In the genomic region with DNA sequence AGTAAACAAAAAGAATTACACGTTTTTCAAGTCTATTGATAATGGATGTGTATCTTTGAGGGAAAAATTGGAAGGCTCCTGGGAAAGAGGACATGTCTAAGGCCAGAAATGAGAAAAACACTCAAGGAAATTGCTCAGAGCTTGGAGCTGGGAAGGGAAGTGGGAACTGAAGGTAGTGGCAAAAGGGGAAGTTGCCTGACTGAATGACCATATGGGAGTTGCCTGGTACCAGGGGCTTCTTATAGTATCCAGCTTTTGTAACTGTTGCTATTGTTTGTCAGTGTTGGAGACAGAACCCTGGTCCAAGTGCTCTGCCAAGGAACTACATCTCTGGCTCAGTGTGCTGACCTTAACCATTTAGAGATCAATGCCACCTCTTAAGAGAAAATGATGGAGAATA, we compare ENCODE assay signal across 24 mouse cellular contexts. TPM values are rescaled to one million over a fixed set of nuclear protein-coding genes. Genes with fewer than 3 reads are reported as not detected.
DNase-seq lines count a peak whose midpoint lies in the region; ATAC-seq and TF ChIP-seq lines count a peak whose summit lies in the region.
"Had no signal": no experiment of that assay in that cellular context is flagged by ENCODE, and none has a peak within 500 bp of the region (broad histone marks: within the 10 kb centered on the region; RNA-seq: fewer than 3 reads in every experiment).

No protein-coding gene starts in this region.

- H3K36me3 ChIP-seq in liver, embryonic 12.5 days, result no peaks in the 10 kb centered on the region
- H3K36me3 ChIP-seq: embryonic facial prominence, embryonic 12.5 days; forebrain, embryonic 12.5 days; heart, embryonic 15.5 days had no signal

- no peak overlapping the region for H3K4me2 ChIP-seq in liver, embryonic 12.5 days
- H3K4me2 ChIP-seq: embryonic facial prominence, embryonic 12.5 days; forebrain, embryonic 12.5 days; heart, embryonic 15.5 days; hindbrain, embryonic 15.5 days had no signal

- WGBS in liver, embryonic 12.5 days (ENCODE audit: insufficient replicate concordance), result 43% methylated on average over 1 of the region's 1 CpGs

- DNase-seq in heart, adult 11 months, result peak; percentile 89
- DNase-seq in heart, postnatal 36 days, result no peak
- peak; percentile 23 for DNase-seq in layer of hippocampus, adult 9-11 months
- DNase-seq in layer of hippocampus, adult 2 months (ENCODE audit: low spot score in 2 of 2), result no peak
- DNase-seq in adrenal gland, postnatal 25 days, result no peak
- DNase-seq: adrenal gland, postnatal 10 days; cerebellum, adult 2 months; cerebellum, postnatal 10 days; embryo, embryonic 11 days; gastrocnemius, postnatal 25 days; heart, postnatal 14 days; kidney, adult 9 months had no signal

- H3K4me1 ChIP-seq in liver, embryonic 12.5 days, result no peaks in the 10 kb centered on the region
- H3K4me1 ChIP-seq: embryonic facial prominence, embryonic 12.5 days; forebrain, embryonic 12.5 days; heart, embryonic 15.5 days; hindbrain, embryonic 15.5 days had no signal

- no peak overlapping the region for H3K9ac ChIP-seq in liver, embryonic 12.5 days
- H3K9ac ChIP-seq: embryonic facial prominence, embryonic 12.5 days; forebrain, embryonic 12.5 days; heart, embryonic 15.5 days; hindbrain, embryonic 15.5 days had no signal

- TF ChIP-seq CTCF in layer of hippocampus, adult 2 months (conservative IDR thresholded peaks at IDR 0.05), result no peak

- no peak overlapping the region for H3K4me3 ChIP-seq in layer of hippocampus, adult 2 months
- H3K4me3 ChIP-seq in liver, embryonic 12.5 days, result no peak overlapping the region
- H3K4me3 ChIP-seq: embryonic facial prominence, embryonic 12.5 days; forebrain, embryonic 12.5 days; heart, embryonic 15.5 days; hindbrain, embryonic 15.5 days had no signal

- no peak overlapping the region for H3K27ac ChIP-seq in layer of hippocampus, adult 2 months
- no peak overlapping the region for H3K27ac ChIP-seq in liver, embryonic 12.5 days
- H3K27ac ChIP-seq: embryonic facial prominence, embryonic 12.5 days; forebrain, embryonic 12.5 days; heart, embryonic 15.5 days; hindbrain, embryonic 15.5 days had no signal

- intact Hi-C loops in heart, postnatal 36 days (cut with DNase I), result loop anchor here (5.0 kb wide), 1 partner anchor 154 kb away; no protein-coding TSS in a partner anchor

- peak; percentile 72 for ATAC-seq in common myeloid progenitor, adult 5-6 weeks (replicated peaks; ENCODE audit: low read depth, poor library complexity, severe bottlenecking)
- peak; percentile 70 for ATAC-seq in megakaryocyte progenitor cell, adult 5-6 weeks (replicated peaks; ENCODE audit: poor library complexity)
- ATAC-seq in liver, embryonic 12.5 days, result no peak
- ATAC-seq: forebrain, embryonic 16.5 days; inflammation-experienced regulatory T-cells, adult 6 months; intestine, postnatal 0 days had no signal

- H3K27me3 ChIP-seq in liver, embryonic 12.5 days (replicated peaks), result no peaks in the 10 kb centered on the region
- H3K27me3 ChIP-seq: embryonic facial prominence, embryonic 12.5 days; forebrain, embryonic 12.5 days; heart, embryonic 15.5 days; hindbrain, embryonic 15.5 days had no signal

- H3K9me3 ChIP-seq in liver, embryonic 12.5 days (replicated peaks), result no peaks in the 10 kb centered on the region
- H3K9me3 ChIP-seq: embryonic facial prominence, embryonic 12.5 days; forebrain, embryonic 12.5 days; heart, embryonic 15.5 days; hindbrain, embryonic 15.5 days had no signal

RNA-seq across cellular contexts. Expression of gene Gpr34, which starts 15.2 kb away (rescaled TPM):
- total RNA-seq in heart, postnatal 36 days (2021), result 1 to 10 TPM; 2.0 to 3.4 TPM
- 10 to 100 TPM in 1 of 2 experiments, 1 to 10 TPM in 1; 8.7 to 11.7 TPM for total RNA-seq in layer of hippocampus, adult 2 months (2021)
- 0.46 TPM in 1 of 2 replicates, not detected in the other for total RNA-seq in common myeloid progenitor, adult 5-6 weeks (2017)
- total RNA-seq in megakaryocyte progenitor cell, adult 5-6 weeks (2015), result 0.12 and 0.68 TPM in 2 replicates
- total RNA-seq in megakaryocyte progenitor cell, adult 5-6 weeks (2017), result 0.17 and 0.41 TPM in 2 replicates
- 0.67 and 1.1 TPM in 2 replicates for total RNA-seq in adrenal gland, postnatal 25 days (2021)
- polyA plus RNA-seq in liver, embryonic 12.5 days (2016; fragmentation: Nextera tagmentation; extraction: Ambion mirVana), result 0.44 and 0.50 TPM in 2 replicates

RNA-seq across cellular contexts. Expression of gene Gpr82, which starts 44.4 kb away (rescaled TPM):
- not detected for total RNA-seq in heart, postnatal 36 days (2021)
- total RNA-seq in layer of hippocampus, adult 2 months (2021), result under 1 TPM in 1 of 2 experiments, not detected in 1; 0.15 TPM
- not detected in 2 replicates for total RNA-seq in common myeloid progenitor, adult 5-6 weeks (2017)
- not detected in 2 replicates for total RNA-seq in megakaryocyte progenitor cell, adult 5-6 weeks (2015)
- total RNA-seq in megakaryocyte progenitor cell, adult 5-6 weeks (2017), result not detected in 2 replicates
- total RNA-seq in adrenal gland, postnatal 25 days (2021), result not detected in 2 replicates
- 0.05 and 0.07 TPM in 2 replicates for polyA plus RNA-seq in liver, embryonic 12.5 days (2016; fragmentation: Nextera tagmentation; extraction: Ambion mirVana)
- total RNA-seq: adrenal gland, postnatal 10 days; gastrocnemius, postnatal 25 days; heart, adult 18-20 months; heart, postnatal 14 days had no signal
- polyA plus RNA-seq: C2C12; cerebellum, adult 2 months had no signal

Comparison
In these comparisons a context has a peak if more than half of its experiments do, and no peak if none do; other contexts are left out.
1. DNase-seq: peak in heart, adult 11 months (single experiment) and layer of hippocampus, adult 9-11 months (single experiment); none in heart, postnatal 36 days (0 of 2), layer of hippocampus, adult 2 months (0 of 2) and adrenal gland, postnatal 25 days (single experiment).